Mouse (Mus musculus): ENCODE measurements at regions not wholly inside any gene's neighbourhood (a gene's known extent, or its start where the extent isn't known, plus 50 kb on each side); places are given as distances from the start of the nearest gene placed in this dataset.

- Histone ChIP-seq H3K9ac (ENCODE audit: low read depth, low read length, severe bottlenecking) (no peak overlapping the region), H3K4me3 (replicated peaks; ENCODE audit: low read length) (no peak overlapping the region), H3K4me1 (ENCODE audit: control insufficient read depth, insufficient read depth, low read length) (no peaks in the 10 kb centered on the region), H3K36me3 (ENCODE audit: control insufficient read depth, insufficient read depth, low read length) (no peaks in the 10 kb centered on the region), H3K9me3 (ENCODE audit: control insufficient read depth, low read length) (no peaks in the 10 kb centered on the region), H3K27me3 (ENCODE audit: control insufficient read depth, insufficient read depth, low read length) (no peaks in the 10 kb centered on the region), H3K4me2 (replicated peaks; ENCODE audit: low read depth, low read length, severe bottlenecking) (no peak overlapping the region), H3K27ac (replicated peaks; ENCODE audit: low read depth, low read length) (no peak overlapping the region)
- ATAC-seq (ENCODE audit: low FRiP score, low read depth) (no peak), DNase-seq (ENCODE audit: low spot score) (no peak)
- no peak for TF ChIP-seq POLR2A (IDR thresholded peaks at IDR 0.05; ENCODE audit: borderline replicate concordance, extremely low read depth, insufficient read depth, insufficient read length)
- 81% methylated on average over 8 of the region's 8 CpGs for WGBS
Measured at GRCm38 (mm10) chr7:40842344-40842992, 55.7 kb upstream of the Vstm2b start.

GRCm38 (mm10) chr7:40846512-40846911, 51.6 kb upstream of the Vstm2b start:
- Histone ChIP-seq H3K36me3 (ENCODE audit: control insufficient read depth, insufficient read depth, low read length) (no peaks in the 10 kb centered on the region), H3K9me3 (ENCODE audit: control insufficient read depth, low read length) (no peaks in the 10 kb centered on the region), H3K4me3 (replicated peaks; ENCODE audit: low read length) (no peak overlapping the region), H3K4me1 (ENCODE audit: control insufficient read depth, insufficient read depth, low read length) (no peaks in the 10 kb centered on the region), H3K9ac (ENCODE audit: low read depth, low read length, severe bottlenecking) (no peak overlapping the region), H3K27ac (replicated peaks; ENCODE audit: low read depth, low read length) (no peak overlapping the region), H3K4me2 (replicated peaks; ENCODE audit: low read depth, low read length, severe bottlenecking) (no peak overlapping the region), H3K27me3 (ENCODE audit: control insufficient read depth, insufficient read depth, low read length) (no peaks in the 10 kb centered on the region)
- TF ChIP-seq POLR2A (IDR thresholded peaks at IDR 0.05; ENCODE audit: borderline replicate concordance, extremely low read depth, insufficient read depth, insufficient read length), result no peak
- ATAC-seq (ENCODE audit: low FRiP score, low read depth) (no peak), DNase-seq (ENCODE audit: low spot score) (no peak)
- 80% methylated on average over 6 of the region's 6 CpGs for WGBS

Measured in limb, embryonic 14.5 days (tissue).